Mouse (Mus musculus): ENCODE results near the gene Dleu7.

Dleu7 gene

DNA sequence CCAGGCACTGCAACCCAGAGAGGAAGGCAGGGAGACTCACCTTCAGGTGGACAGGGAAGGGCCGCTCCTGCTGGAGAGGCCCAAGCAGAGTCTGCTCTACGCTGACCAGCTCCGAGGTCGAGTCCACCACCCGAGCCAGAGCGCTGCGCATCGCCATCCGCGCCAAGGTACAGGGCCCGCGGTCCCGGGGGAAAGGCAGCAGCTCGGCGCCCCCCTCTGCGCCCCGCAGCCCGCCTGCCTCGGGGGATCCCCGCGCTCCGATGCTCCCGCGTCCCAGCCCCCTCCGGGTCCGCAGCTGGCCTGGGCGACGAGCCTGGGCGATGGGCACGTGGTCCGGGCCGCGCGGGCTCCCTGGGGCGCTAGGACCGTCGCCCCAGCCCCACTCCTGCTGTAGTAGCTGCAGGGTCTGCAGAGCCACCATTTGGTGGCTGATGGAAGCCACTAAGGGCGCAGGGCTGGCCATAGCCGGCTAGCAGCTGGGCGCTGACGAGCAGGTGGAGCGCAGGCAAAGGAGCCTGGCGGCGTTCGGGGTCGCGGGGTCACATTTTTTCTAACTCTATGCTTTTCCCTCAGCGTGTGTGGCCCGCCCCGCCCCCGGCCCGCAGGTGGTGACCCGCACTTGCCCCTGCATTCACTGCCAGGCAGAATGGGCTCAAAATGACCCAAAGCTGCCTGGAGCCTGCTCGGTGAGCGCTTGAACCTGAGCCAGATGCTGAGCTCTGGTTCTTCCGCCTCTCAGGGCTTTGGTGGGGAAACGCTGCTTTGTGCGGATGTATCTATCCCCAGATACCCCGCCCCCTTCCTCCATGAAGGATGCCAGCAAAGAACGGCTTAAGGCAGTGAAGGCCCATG lies at the start of gene Dleu7, which contains the start of gene Rnaseh2b:
Gene Dleu7, minus strand, starts transcription at position 560 of the 852 bp plus-strand sequence.
Gene Rnaseh2b, plus strand, starts transcription at position 102 of the 852 bp plus-strand sequence.
- peak; percentile 65 to 67 for DNase-seq (ENCODE audit: low spot score in 2 of 2)

DNA sequence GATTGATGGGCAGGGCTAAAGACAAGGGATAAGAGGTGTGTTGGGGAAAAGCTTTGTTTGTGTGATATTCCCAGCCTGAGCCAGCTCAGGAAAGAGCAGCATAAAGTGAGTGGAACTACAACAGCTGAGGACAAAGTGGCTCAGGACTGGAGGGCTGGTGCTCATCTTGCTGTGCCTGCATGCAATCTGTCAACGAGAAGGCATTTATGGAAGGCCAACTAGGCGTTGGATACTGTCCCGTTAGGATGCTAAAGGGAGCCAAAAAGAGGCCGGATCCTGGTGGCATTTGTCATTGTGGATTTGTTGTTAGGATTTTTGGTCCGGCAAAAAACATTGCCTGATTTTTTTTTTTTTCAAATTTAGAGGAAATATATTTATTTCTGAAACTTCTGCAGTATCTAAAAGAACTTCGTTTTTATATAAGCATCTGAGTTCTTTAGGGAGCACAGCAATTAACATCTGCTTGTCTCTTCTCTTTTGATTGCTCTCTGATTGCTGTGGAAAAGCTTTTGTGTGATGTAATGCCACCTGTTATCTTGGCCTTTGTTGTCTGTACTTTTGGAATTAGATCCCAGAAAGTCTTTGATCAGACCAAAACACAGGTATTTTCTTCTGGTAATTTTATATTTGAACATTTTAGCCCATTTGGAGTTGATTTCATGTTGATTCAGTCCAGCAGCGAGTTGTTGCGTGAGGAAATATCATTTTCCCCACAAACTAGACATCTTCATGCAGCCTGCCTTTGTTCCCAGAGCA lies 49.2 kb upstream of the Dleu7 start:
- DNase-seq (ENCODE audit: low spot score in 2 of 2) = no peak

DNA sequence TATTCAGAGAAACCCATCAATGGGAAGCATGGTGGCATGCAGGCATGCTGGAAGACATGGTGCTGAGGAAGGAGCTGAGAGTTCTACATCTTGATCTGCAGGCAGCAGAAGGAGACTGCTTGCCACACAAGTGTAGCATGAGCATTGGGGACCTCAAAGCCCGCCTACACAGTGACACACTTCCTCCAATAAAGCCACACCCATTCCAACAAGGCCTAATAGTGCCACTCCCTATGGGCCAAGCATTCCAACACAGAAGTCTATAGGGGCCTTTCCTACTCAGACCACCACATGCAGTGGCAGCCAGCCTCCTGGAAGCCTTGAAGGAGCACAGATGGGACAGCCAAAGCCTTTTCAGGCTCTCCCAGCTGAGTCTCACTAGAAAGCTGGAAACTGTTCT lies 46.3 kb upstream of the Dleu7 start:
- DNase-seq (ENCODE audit: low spot score in 2 of 2) = no peak

DNA sequence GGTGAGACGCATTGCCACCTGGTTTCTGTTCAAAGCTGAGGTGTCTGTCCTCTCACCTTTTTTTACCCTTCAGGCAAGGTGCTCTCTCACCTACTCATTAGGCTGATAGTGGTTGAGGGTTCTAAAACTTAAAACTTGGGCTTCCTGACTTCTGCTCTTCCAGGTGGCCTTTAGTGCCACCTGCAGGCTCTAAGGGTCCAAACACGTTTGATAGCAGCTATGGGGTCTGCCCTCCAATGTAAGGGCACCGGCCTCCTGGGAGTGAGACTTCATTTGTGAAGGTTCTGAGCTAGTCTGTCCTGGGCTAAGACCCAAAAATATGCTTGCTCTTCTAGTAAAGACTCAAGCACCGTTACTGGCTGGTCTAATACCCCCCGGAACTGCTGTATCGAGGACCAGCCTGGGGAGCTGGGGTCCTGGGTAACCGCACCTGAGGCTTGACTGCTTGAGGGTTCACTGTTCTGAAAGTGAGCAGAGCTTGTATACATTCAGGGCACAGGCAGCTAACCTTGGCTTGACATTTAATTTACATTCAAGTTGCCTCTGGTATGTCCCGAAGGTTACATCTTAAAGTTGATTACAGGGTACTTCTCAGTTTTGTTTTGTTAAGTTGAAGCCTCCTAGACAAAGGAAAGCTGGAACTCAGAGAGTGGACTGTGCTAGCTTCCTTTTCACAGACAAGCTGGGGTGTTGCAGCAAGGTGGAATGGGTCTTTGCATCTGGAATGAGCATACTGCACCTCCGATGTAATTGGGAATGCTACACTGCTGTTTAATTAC lies 41.3 kb upstream of the Dleu7 start:
- no peak for DNase-seq (ENCODE audit: low spot score in 2 of 2)

DNA sequence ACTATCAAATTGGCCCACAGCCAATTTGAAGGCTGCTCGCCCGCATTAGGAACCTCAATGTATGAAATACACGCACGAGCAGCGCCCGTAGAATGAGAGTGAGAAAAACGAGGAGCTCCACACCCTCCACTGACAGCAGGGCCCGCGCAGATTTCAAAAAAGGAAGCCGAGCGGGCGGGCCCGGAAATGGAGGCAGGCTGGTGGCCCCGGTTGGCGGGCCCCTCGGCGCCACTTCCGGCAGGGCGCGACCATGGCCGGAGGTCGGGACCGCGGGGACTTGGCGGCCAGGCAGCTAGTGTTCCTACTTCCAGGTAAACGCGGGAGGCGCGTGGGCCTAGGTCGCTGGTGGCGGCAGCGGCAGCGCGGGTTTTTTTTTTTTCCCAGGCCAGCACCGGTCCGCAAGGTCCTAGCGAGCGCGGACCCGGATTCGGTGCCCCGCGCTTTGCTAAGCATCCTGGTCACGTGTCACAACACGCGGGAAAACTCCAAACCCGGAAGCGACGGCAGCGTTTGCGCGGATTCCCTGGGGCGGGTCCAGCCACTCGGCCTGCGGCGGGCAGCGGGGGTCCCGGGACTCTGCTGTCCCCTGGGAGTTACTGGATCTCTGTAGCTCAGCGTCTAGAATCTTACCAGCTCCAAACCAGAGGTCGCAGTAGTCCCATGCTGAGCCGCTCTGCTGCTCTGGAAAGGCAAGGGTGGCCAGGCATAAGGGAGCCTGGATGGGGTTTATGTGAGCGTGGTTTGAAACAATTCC lies 39.2 kb upstream of the Dleu7 start:
- peak; percentile 90 to 92 for DNase-seq (ENCODE audit: low spot score in 2 of 2)

DNA sequence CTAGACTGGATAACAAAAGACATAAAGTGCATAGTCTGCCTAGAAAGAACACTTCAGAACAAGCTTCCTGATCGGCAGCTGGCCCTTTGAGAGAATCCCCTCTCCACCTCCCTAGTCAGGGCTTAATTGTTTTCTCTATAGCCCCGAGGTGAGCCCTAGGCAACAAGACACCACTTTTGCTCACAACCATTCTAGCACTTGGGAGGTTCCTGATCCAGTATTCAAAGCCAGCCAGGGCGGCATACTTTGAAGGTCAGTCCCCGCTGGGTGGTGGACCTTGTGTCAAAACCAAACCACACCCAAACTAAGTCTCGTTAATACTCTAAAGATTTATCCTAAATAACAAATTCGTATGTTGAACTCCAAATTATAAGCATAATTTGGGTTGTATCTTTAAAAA lies 38.6 kb upstream of the Dleu7 start:
- DNase-seq (ENCODE audit: low spot score in 2 of 2) = no peak

DNA sequence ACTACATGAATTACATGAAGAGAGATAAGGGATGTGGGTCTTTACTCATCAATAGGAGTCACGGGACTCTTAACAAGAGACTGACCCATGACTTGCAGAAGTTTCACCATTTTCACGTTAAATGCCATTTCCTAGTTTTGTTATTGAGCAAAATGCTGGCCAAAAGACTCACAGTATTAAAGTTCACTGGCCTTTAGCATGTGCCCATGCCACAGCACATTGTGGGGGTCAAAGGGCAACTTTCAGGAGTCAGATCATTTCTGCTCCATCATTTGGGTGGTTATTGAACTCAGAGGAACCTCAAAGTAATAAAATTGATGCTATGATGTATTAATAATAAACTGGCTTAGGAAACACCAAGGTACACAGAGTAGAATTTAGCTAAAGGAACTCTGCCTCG lies 36.8 kb upstream of the Dleu7 start:
- no peak for DNase-seq (ENCODE audit: low spot score in 2 of 2)

DNA sequence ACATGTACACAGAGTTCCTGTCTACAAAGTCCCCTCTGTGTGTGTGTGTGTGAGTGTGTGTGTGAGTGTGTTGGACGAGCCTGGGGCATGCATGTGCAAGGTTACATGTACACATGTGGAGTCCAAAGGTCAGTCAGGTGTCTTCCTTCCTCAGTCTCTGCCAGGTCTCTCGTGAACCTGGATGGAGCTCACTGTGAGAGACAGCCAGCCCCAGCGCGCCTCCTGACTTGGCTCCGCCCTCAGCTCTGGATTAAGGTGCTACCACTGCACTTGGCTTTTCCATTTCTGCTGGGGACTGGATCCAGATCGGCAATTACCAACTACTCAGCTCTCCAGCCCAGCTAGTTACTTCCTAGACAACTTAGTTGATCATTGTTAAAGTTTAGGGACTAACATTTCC lies 35.8 kb upstream of the Dleu7 start:
- DNase-seq (ENCODE audit: low spot score in 2 of 2) = no peak

DNA sequence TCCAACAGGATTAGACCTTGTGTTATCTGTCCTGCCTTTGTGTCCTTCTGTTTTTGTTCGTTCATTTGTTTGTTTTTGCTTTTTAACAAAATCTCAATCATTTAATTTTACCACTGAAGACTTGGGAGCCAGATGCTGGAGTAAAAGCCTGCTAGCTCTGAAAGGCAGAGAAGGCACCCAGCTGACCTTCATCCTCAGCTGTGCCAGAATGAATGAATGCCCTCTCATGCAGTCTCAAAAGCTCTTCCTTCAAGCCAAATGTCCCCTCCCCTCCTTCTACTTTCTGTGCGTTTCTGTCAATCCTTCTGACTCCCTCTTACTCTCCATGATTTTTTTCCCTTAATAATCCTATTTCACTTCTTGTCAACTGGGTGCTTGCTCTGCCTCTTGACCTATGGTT lies 34.3 kb upstream of the Dleu7 start:
- DNase-seq (ENCODE audit: low spot score in 2 of 2) = peak; percentile 34 to 45

DNA sequence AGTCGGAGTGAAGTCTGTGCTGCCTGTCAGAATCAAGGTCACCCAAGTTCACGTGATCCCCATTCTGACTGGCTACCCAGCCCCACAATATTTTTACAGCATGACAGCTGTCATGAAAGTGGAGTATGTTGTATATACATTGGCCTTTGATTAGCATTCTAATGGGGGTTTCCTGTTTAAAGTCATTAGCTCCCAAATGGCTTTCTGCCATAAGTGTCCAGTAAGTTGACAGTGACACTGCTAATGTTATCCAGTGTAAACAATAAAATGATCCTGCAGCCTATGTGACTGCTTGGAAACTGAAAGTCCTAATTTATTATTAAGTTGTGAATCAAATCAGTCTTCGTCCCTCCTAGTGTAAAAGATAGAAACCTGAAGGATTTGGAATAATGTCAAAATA lies 33.2 kb upstream of the Dleu7 start:
- DNase-seq (ENCODE audit: low spot score in 2 of 2) = no peak

DNA sequence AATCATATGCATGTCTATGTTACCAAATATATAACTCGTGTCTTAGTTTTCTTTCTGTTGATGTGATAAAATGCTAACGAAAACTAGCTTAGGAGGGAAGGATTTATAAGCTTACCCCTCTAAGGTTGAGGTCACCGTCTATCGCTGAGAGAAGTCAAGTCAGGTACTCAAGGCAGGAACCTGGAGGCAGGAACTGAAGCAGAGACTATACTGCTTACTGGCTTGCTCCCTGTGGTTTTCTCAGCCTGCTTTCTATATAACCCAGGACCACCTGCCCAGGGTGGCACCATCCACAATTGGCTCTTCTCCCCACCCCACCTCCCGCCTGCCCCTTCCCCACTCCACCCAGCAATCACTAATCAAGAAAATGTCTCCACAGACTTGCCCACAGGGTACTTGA lies 32.1 kb upstream of the Dleu7 start:
- no peak for DNase-seq (ENCODE audit: low spot score in 2 of 2)

DNA sequence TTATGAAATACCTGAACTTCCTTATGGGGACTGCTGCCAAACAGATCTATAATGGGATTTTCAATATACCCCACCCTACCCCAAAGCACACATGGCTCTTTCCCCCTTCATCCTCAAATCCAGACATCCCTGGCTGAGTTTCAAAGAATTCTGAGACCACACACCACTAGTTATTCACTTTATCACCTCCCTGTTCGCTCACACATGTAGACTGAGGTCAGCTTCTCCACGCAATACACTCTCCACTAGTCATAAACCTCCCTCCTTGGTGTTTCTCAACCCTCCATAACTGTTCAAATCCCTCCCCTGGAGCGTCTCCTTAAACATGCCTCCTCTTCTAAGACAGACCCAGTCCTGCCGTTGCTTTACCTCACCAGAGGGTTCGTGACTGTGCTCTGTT lies 30.6 kb upstream of the Dleu7 start:
- DNase-seq (ENCODE audit: low spot score in 2 of 2) = no peak

DNA sequence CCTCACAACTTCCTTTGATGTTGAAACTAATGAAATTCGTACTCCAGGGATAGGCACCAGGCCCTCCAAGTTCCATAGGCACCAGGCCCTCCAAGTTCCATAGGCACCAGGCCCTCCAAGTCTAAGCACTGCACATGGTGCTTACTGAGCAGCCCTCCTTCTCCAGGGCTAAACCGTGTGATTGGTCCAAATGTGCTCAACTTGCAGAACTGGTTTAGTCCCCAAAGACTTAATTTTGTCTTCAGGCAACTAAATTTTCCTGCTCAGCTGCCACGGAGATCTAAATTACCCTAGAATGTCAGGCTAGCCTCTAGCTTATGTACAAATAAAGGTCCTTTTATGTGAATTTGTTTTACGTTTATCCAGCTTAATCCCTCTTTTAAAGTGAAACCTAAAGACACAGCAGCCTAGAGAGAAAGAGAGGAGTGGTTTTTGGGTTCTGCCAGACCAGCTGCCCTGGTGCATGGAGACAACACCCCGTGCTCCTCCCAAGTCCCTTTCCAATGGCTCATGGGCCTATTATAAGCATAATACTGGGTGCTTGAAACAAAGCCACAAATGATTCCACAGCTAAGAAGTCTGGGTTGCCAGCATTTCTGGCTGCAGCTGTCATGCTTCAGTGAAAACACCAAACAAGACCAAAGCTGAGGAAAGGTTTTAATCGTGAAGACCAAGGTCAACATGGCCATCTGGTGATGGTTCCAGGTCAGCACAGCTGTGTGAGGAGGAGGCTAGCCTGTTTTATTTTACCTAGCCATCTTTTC lies 29.9 kb upstream of the Dleu7 start:
- DNase-seq (ENCODE audit: low spot score in 2 of 2) = no peak

DNA sequence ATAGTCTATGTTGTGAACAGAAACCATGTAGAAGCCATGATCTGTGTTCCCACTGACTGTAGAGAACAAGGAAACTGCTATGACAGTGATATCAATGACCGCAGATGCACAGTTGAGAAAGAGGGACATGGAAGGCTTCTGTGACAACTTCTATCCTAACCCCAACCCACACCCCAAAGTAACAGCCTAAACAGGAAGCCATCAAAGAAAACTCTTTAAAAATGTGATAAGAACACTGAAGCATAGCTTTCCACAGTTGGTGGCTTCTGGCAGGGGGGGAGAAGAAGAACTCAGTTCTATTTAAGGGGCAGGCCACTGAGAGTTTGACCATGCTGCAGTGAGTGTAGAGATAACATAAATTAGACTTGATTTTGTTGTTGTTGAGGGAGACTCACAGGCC lies 18.8 kb upstream of the Dleu7 start:
- no peak for DNase-seq (ENCODE audit: low spot score in 2 of 2)

DNA sequence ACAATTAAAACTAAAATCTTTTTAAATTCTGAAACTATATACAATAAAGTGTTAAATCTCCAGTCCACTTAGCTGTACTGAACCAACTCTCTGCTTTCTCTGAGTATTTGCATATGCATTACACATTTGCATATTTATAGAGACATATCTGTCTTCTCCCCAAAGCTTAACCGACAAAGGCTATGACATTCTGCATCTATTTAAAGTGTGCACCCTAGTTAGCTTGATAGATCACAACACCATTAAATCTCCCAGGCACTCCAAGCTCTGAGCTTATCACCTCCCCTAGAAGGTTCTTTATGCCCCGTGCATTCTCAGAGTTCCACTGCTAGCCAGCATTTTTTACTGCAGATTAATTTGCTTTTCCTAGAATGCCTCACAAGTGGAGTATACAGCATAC lies 16.2 kb upstream of the Dleu7 start:
- DNase-seq (ENCODE audit: low spot score in 2 of 2) = no peak

DNA sequence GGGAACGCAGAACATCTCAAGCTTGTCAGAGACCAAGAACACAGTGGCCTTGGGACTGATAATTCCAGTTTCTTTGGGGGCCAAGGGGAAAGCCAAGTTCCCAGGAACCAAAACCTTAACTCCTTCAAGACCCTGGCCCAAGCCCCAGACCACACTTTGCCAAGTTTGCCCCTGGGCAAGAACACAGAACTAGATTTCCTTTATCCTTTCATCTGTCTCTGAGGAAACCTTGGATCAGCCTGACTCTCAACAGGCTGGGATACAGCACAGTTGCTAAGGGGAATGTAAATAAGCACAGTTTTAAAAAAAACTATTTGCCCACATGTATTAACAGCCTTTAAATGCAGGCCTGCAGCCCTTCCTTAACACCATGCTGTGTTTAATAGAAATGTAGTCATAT lies 14.7 kb upstream of the Dleu7 start:
- DNase-seq (ENCODE audit: low spot score in 2 of 2) = peak; percentile 70 to 74

DNA sequence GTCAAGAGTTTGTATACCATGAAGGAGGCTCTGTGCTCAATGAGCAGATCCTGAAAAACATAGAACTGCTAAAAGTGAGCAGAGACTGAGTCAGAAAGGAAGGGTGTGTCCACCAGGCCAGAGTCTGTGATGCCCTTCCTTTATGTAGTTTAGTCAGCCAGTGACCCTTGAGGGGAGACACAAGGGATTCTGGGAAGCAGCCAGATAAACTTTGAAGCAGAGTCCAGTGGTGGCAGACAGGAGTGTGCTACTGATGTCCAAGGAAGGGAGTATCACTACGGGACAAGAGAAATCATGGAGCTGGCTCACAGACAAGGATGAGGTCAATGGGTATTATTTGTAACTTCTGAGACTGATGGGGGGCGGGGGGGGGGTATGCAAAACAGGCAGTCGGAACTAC lies 7.2 kb upstream of the Dleu7 start:
- DNase-seq (ENCODE audit: low spot score in 2 of 2) = peak in 1 of 2 experiments; percentile 2

DNA sequence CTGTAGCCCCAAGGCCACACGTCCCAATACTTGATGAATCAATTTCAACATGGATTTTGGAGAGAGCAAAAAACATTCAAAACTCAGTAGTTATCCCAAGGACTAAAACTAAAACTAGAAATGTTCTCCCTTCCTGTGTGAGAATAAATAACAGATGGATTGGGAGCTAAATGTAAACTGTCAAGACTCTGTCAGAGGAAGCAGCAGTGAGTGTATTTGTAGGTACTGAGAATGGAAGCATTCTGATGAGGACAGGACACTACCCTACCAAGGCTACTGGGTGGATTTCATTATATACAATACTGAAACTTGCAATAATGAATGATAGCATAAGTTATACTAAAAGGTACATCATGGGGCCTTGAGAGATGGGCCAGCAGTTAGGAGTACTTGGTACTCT lies 6.0 kb upstream of the Dleu7 start:
- no peak for DNase-seq (ENCODE audit: low spot score in 2 of 2)

DNA sequence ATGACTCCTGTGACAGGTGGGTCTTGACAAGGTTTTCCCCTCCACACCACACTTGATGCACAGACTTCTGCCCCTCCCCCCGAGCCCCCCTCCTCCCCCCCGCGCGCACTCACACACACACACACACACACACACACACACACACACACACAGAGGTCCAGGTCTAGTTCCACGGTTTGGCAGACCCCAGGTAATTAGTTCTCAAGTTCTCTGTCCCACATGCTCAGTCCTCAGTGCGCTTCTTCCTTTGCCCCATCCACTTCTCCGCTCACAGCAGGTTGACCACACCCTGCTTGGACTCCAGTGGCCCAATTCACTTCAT lies 720 bp downstream of the Dleu7 start:
- no peak for DNase-seq (ENCODE audit: low spot score in 2 of 2)

DNA sequence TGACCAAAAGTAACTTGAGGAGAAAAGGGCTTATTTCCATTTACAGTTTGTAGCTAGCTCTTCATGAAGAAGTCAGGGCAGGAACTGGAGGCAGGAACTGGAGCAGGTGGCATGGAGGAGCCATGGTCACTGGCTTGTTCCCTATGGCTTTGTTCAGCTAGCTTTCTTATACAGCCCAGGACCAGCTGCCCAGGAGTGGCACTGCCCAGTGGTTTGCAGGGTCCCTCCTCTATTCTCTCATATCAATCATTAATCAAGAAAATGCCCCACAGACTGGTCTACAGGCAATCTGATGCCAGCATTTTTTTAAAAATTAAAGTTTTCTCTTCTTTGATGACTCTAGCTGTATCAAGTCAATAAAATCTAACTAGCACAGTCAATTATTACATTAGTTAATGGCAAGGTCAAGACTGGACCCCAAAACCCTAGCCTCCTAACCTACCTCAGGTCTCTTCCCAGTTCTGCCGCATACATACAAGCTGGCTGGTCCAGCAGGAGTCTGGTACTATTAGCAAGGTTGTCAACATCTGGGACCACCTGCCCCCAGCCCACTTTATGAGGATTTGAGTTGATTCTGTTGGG lies 1.4 kb downstream of the Dleu7 start:
- DNase-seq (ENCODE audit: low spot score in 2 of 2) = no peak

DNA sequence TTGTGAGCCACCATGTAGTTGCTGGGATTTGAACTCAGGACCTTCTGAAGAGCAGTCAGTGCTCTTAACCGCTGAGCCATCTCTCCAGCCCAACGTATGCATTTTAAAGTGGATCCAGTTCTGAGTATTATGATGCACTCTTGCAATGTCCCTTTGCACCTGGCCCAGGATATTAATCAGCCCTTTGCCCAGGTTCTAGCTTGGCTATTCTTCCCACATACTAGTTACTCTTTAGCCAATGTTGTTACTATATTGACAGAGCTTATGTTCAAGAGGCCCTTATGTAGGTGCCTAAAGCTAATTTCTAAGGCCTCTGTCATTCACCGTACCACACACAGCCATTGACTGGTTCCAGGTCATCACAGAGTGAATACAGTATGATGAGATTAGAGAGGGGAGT lies 4.1 kb downstream of the Dleu7 start:
- DNase-seq (ENCODE audit: low spot score in 2 of 2) = no peak

Data from right cerebral cortex, postnatal 10 days (tissue).